Mouse (Mus musculus) testis, postnatal 10 days (tissue): ENCODE data around the gene A230072I06Rik.

Source experiments
- DNase-seq: peaks from one replicate; pipeline ENCODE4 v3.0.0; 2021; ENCODE audit warnings: low spot score

A230072I06Rik gene

GRCm38 (mm10) chr8:12323238-12323637 is 44.6 kb downstream of the A230072I06Rik start:
- no peak for DNase-seq

DNA sequence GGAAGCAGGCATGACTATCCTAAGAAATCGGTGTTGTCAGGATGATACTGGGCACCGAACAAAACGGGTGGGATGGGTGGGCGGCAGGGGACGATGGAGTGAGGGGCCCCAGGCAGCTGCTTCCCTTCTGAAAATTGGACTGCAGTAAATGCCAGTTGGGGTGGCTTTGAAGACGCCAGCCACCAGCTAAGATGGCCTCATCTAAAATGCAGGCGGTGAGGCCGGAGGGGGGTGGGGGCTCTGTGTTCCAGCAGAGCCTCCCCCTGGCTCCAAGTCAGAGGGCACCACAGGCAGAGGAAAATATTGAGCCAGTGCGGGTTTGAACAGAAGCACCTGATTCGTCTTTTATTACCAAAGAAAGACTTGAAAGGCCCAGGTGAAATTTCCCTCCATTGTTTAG is 45.9 kb downstream of the A230072I06Rik start:
- no peak for DNase-seq

DNA sequence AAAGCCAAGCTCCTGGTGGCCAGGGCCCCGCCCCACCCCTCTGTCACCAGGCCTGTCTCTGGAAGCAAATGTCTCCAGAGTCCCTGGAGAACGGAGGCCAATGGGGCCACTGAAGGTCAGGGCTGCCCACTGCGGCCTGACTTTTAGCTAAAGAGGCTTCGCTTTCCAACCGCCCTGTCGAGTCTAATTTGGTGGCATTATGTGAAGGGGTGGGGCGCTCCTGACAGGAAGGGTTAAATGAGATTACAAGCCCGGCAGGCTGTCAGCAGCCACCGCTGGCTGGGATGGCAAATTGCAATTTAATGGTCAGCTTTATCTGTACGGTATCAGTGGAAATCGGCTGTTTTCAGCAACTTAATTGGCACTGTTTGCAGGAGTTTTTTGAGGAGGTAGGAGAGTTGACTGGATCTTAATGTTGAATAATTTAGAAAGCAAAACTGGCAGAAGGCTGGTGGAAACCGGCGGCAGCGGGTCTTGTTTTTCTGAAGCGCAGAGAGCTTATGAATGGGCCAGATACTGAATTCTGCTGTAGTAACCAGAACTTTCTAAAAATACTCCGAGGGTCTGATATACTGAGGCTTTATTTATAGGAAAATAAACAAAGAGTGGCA is 46.5 kb downstream of the A230072I06Rik start:
- DNase-seq = no peak

DNA sequence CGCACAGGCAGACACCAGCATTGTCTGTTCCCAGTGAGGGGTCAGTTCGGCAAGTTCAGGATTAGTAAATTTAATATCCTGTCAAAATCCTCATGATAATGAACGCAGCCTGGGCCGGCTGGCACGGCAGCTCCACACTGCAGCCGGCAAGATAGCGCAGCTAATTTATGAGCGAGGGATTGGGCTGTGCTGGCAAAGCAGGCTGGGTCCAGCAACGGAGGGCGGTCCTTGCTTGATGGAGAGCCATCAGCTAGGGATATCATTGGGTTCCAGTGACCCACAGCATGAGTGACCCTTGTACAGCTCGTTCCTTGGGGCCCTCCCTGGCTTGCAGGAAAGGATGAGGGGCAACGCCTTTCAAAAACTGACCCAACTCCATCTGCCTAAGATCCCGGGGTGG is 48.6 kb downstream of the A230072I06Rik start:
- no peak for DNase-seq

- DNase-seq = no peak
Measured at GRCm38 (mm10) chr8:12327707-12328471, 49.3 kb downstream of the A230072I06Rik start.

DNA sequence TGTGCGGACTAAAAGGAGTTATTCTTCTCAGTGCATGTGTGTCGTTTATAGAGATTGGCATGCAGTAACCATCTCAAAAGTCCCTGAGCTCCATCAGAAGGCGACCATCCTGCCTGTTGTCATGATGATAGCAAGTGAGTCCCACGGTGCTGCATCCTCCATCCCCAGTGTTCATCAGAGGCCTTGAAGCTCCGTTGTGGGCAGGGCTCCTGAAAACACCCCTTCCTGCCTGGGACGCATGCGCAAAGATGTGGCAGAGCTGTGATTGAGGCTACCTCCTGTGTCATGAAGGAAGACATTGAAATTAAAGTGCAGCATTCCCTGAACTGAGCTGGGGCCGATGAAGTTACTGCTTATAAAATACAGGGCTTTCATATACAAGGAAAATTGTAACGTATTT is 49.9 kb downstream of the A230072I06Rik start:
- DNase-seq = no peak

DNA sequence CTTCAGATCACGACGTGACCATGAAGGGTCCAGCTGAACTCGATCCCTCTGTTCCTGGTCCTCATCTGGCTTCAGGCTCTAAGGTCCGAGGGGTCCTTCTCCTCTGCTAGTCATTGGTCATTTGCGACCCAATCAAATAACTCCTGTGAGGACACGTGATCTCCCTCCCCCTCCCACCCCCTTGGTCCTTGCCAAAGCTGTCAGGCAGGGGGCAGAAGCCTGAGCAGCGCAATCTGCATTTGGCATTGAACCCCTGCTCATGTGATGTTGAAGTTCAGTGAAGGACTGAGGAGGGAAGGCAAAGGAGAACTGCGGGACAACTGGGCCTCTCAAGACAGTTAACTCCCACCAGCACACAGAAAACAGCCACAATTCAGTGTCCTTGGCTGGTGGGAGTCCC is 51.4 kb downstream of the A230072I06Rik start:
- DNase-seq = no peak
